Mouse (Mus musculus) liver, adult (tissue): ENCODE data around the gene Slc39a5.

Source experiments
- GATA4 ChIP-seq: IDR thresholded peaks from 2 replicates; pipeline ENCODE4 v1.6.1; 2014; ENCODE audit warnings: mild to moderate bottlenecking, low read length; ENCODE audit not compliant: insufficient replicate concordance

The Slc39a5 gene

DNA sequence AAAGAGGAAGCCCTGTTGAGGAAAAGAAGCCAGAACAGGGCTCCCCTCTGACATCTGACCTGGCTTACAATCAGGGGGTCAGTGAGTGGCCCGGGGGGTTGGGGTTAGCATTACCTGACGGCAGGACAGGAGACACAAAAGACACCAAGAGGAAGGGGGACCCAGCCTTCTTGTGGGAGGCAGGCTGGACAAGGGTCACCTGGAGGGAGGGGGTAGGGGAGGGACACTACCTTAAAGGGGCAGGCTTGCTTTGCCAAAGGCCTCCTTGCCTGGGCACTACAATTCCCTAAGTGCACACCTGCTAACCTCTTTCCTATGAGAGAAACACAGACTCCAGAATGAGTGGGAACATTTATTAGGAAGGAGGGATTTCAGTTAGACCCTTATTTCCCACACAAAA, at the start of gene Slc39a5:
Gene Slc39a5, minus strand, starts transcription at position 174 of the 400 bp plus-strand sequence.
- TF ChIP-seq GATA4: no peak

DNA sequence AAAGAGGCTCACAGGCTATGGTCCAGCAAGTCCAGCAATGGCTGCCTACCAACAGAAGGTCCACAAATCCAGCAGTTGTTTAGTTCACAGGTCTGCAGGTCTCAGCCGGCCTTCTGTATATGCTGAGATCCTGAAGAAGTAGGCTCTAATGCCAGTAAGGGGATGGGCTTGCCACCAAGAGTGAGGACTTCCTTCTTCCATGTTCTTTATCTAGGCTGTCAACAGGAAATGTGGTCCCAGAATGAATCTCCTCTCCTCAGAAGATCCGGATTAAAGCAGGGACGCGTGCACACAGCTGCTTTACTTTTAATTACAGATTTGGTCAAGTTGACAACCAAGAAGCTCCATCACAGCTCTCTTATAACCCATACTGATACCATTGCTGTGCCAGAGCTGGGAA, 44.4 kb upstream of the Slc39a5 start:
- peak; percentile 12; the same call in 1 of the 2 replicates for TF ChIP-seq GATA4

DNA sequence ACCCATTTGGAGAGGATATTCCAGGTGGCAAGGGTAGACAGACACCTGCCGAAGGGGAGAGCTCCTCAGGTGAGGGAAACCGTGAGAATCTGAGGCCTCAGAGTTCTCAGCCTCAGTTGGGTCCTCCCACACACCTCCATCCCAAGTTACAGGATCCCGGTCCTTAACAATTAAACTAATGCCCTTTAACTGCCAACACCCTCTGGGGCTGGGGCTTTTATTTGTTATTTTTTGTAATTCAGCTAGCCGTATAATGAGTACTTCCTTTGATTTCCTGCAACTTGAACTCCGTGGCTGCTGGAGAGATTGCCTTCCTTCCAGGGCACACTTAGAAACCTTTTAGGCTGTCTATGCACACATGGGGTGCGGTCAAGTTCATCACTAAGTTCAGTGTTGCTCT, 43.3 kb upstream of the Slc39a5 start:
- no peak for TF ChIP-seq GATA4

DNA sequence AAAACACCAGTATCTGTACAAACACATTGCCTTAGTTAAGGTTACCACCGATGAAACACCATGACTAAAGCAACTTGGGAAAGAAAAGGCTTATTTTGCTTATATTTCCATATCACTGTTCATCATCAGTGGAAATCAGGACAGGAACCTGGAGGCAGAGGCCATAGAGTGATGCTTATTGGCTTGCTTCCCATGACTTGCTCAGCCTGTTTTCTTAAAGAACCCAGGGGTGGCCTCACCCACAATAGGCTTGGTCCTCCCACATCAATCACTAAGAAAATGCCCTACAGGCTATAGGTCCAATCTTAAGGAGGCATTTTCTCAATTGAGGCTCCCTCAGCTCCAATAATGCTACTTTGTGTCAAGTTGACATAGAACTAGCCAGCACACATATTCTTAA, 41.7 kb upstream of the Slc39a5 start:
- TF ChIP-seq GATA4: no peak

DNA sequence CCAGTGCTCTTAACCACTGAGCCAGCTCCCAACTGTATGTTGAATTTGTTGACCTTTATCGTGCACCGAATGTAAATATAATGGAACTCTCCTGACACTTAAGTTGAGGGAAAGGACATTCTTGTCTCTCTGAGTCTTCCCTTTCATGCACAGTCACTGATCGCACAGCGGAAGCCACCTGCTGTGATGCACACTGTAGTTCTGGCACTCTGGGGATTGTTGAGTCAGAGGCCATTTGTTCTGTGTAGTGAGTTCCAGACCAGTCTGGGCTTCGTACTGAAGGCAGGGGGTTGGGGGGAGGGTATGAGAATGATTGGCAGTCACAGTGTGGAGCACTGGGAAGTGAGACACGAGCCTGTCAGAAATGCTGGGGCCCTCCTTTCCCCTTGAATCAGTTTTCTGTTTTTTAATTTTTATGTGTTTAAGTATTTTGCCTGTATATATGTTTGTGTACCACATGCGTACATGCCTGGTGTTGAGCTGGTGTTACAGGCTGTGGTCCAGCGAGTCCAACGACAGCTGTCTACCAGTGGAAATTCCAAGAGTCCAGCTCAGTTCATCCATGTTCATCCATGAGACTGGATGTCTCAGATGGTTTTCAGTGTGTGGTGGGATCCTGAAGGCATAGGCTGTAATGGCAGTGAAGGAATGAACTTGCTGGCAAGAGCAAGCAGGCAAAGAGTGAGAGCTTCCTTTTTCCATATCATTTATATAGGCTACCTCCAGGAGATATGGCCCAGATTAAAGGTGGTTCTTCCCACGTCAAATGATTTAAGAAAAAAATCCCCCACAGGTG, 40.5 kb upstream of the Slc39a5 start:
- TF ChIP-seq GATA4: no peak

DNA sequence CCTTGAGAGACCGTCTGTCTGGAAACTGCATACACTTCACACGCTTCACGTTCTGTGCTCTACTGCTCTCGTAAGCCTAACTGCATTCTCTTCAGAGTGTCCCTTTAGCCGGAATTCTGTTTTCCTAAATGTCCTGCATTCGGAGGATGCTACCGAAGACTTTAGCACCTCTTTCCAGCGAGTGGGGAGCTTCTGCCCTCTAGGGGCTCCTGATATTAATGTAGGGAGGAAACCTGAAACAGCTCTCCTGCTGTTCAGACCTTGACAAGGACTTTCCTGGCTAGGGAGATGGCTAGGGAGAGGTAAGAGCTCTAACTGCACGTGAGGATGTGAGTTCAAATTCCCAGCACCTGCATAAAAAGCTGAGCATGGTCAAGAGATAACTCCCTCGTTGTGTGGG, 39.4 kb upstream of the Slc39a5 start:
- no peak for TF ChIP-seq GATA4

DNA sequence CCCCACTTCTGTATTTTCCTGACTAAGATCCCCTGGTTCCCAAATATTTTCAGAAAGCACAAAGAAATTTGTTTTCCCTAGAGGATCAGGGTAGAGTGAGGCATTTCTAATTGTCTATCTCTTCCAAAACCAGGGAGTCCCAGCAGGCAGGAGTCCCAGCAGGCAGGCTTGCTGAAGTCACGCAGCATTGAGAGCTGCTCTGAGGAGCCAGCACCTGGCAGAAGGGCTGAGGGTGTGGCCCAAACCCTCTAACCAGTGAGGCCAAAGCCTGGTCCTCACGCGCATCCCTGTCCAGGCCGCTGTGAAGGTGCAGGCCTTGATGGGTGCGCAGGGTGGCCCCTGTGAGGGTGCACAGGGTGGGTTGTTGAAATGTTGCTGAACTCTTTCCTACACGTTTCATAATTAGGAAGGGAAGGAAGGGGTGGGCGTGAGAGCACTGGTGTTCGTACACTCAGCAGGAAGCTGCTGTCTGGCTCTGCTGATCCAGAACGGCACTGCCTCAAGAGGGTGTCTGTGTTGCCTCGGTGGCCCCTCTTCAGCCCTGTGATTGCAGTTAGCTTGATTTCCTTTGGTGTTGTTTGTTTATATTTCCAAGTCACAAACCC, 37.7 kb upstream of the Slc39a5 start:
- no peak for TF ChIP-seq GATA4

DNA sequence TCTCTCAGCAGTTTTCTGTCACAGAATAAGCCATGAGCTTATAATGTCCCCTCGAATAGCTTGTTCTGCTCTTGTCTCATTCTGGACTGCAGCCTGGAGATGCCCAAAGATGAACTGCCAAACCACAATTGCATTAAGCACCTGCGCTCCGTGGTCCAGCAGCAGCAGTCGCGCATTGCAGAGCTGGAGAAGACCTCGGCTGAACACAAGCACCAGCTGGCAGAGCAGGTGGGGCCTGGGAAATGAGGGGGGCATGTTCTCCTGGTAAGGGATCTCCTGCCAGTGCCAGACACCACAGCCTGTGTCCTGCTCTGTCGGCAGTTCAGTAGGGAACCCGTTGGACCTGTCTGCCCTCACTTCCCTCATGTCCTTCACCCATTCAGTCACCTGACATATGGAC, 35.3 kb upstream of the Slc39a5 start:
- TF ChIP-seq GATA4: no peak

DNA sequence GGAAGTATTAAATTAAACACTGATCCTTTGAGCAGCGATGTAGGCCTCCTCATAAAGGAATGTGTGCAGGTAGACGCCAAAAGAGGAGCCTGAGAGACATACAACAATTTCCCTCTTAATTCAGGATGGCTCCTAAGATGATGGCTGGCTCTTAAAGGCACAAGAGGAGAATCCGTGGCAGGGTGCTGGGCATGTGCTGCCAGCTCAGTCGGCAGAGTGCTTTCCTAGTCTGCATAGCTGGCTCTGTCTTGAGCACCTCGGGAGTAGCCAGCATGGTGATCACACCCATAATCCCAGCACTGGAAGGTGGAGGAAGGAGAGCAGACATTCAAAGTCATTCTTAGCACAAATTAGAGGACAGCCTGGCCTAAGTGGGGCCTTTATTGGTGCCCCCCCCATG, 34.8 kb upstream of the Slc39a5 start:
- TF ChIP-seq GATA4: no peak

DNA sequence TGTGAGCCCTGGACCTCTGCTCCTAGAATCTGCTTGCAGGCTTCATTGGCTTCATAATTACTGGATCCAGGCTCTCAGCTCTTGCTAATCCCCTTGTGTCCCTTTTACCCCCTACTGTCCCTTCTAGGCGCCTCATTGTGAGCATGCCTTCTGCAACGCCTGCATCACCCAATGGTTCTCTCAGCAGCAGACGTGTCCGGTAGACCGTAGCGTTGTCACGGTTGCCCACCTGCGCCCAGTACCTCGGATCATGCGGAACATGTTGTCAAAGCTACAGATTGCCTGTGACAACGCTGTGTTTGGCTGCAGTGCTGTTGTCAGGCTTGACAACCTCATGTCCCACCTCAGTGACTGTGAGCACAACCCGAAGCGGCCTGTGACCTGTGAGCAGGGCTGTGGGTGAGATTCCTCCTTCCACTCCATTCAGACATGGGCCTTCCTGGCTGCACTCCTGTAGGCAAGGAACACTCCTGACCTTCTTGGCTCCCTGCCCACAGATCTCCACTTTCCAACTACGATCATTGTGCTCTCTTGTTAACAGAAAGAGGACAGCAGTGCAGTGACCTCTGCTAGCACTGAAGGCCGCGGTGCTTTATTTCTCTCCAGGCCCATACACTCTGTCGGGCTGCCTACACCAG, 34.3 kb upstream of the Slc39a5 start:
- no peak for TF ChIP-seq GATA4

DNA sequence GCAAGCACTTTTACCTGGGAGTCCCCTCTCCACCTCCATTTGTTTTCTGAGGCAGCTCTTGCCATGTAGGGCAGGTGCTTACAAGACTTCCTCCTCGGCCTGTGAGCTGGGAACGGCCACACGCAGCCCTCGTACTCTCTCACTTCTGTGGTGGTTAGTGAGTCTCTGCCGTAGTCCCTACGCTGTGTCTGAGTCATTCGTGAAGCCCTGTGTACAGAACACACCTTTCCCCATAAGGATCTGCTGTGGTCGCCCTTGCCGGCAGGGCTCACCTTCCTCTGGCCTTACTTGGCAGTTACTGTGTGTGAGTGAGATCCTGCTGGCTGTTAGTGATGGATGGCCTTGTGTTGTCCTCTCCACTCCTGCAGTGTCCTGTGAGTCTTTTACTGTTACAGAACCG, 33.7 kb upstream of the Slc39a5 start:
- no peak for TF ChIP-seq GATA4

DNA sequence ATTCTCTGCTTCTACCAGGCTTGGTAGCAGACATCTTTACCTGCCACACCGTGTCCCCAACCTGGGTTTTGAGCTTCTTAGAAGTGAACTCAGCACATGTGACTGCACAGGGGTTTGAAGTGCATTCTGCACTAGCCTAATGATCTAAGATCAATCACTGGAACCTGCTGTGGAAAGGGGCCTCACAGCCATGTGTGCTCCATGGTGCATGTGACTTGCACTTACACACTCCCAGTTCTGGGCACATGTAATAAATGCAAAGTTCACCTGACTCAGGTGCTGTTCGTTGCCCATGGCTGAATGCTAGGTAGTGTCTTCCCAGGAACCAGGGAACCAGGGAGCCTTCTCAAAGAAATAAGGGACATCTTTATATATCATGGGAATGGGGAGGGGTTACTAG, 32.4 kb upstream of the Slc39a5 start:
- no peak for TF ChIP-seq GATA4

DNA sequence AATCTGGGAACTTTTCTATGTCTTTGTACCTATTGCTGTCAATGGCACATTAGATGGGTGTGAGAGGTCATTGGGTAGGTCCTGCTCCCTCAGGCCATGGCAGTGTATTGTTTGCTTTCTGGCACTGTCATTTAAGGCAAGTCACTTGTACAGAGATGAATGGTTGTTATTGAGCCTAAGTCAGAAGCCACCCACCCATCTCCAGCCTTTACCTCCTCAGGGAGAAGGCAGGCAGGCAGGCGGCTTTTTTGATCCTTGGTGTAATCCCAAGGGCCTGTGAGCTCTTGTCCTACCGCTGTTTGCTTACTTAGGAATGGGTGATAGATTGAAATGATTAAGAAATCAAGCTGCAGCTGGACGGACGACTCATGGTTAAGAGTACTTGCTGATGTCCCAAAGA, 28.4 kb upstream of the Slc39a5 start:
- TF ChIP-seq GATA4: no peak

DNA sequence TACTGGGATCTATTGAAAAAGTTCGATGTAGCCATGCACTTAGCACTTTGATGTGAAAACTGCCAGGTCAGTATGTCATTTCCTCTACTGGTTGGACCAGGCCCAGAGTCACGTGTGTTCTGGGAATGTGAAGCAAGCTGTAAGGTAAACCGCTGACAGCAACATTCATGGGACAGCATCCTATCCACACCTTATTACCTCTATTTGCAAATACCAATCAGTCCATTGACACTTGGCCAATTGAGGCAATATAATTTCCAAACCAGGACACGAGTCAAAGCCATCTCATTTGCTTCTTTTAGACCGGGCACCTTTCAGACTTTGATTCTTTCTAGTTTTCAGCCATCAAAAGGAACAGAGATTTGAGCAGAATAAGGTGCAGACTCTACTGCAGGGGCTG, 28.0 kb upstream of the Slc39a5 start:
- no peak for TF ChIP-seq GATA4

DNA sequence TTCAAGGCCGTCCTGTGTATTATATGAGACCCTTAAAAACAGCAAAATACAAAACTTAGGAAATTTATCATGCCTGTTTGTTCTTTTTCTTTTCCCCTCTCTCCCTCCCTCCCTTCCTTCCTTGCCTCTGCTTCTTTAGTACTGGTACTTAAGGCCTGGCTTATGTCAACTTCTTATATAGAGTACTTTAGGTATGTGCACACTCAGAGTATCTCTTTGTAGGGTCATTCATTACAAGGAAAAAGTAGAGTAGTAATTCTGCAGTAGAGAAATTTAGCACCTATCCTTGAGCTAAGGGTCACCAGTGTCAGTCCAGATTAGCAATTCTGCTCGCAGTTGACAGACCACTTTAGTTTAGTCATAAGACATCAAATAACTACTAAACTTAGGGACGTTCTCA, 24.2 kb upstream of the Slc39a5 start:
- no peak for TF ChIP-seq GATA4

DNA sequence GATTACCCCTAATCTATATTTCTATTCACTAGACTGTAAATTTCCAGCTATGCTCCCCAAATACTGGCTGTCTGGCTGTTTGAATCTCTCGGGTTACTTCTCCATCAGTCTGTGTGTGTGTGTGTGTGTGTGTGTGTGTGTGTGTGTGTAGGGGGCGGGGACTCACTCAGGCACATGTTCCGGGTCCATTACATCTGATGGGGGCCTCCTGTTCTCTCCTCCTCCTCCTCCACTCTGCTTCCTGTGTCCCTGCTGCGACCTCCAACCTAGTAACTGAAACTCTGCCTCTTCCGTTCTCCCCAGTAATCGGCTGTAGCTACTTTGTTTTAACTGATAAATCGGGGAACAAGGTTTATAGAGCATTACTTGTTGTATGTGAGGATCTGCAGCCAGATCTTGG, 23.6 kb upstream of the Slc39a5 start:
- no peak for TF ChIP-seq GATA4
